Mouse (Mus musculus) ovary, postnatal 10 days (tissue): Measurements from ENCODE around the gene Zfp937.
"Not testable (repeated sequence)": the region's sequence is repeated elsewhere in the genome, so short reads cannot be mapped to it uniquely, and the experiment has no call there.

Experiments used
- DNase-seq: peaks from one replicate; pipeline ENCODE4 v3.0.0; 2022; ENCODE audit warnings: low spot score

Zfp937 gene

DNA sequence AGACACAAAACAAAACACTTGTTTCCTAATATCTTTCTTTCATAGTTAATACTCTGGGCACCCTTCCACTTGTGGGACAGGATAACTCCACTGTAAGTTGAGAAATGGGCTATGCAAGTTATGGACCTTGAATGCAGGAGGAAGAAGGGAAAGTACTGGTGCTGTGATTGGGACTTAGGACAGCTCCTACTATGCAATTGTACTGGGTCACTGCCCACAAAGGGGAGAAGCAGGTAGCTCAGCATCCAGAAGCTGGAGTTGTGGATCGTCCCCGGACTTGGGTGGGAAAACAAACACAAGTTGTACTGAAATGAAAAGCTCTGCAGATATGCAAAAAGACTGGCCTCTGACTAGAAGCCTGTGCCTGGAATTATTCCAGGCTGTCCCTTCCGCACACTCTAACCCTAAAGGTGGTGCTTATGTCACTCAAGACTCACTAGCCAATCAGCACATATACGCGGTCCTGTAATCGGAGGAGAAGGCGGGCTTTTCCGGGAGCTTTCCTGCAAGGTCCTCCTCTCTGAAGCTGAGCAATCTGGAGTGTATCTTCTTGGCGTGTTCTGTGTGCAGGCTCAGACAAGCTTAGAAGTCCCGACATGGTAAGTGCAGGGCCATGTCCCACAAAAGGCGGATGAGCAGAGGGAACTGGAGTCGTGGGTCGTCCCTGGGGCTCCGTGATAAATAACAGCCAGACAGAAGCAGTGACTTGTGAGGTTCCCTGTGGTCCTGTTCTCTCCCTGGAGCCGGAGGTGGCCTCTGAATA, at the start of gene Zfp937:
TSS of gene Zfp937 (plus strand) at position 474 of the 763 bp plus-strand sequence.
- peak; percentile 49 for DNase-seq

DNA sequence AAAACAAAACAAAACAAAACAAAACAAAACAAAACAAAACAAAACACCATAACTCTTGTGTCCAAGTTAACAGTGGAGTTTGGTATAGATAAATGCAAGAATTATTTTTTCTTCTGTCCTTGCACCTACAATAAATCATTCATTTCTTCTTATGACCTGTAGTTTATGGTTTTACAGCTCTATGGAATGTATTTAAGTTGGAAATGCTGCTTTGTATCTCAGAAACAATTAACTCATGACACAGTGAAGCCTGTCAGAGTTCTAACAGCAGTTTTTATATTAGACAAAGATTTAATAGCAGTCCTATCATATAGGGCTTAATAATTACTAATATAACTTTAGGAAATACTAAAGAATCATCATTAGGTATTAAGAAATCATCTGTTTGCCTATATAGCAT, 44.0 kb upstream of the Zfp937 start:
- no peak for DNase-seq

DNA sequence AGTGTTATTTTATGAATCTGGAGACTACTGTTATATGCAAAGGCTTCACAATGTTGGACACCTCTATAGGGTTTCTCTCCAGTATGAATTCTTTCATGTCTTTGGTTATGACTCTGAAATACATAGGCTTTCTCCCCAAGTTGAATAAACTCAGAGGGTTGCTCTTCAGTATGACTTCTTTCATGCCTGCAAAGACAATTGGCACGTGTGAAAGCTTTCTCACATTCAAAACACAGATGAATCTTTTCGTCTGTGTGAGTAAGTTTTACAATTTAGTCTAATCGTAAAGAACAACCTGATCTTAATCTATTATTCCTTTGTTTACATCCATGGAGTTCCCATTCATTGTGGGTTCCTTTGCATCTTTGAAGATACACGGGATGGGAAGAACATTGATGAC, 38.3 kb upstream of the Zfp937 start, which contains the start of gene Gm10770:
TSS of gene Gm10770 (minus strand) at position 101 of the 400 bp plus-strand sequence.
- not testable (repeated sequence) for DNase-seq

DNA sequence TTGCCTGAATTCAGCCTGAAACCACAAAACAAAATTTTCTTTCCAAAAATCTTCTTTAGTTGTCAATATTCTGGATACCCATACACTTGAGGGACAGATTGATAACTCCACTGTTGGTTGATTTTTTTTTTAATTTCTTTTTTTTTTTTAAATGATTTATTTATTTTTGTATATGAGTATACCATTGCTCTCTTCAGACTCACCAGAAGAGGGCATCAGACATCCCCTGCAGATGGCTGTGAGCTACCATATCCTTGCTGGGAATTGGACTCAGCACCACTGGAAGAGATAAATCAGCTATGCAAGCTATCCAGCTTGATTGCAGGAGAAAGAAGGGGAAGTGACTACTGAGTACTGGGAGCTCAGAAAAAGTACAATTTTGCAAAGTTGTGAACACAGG, 36.8 kb upstream of the Zfp937 start:
- DNase-seq = not testable (repeated sequence)

DNA sequence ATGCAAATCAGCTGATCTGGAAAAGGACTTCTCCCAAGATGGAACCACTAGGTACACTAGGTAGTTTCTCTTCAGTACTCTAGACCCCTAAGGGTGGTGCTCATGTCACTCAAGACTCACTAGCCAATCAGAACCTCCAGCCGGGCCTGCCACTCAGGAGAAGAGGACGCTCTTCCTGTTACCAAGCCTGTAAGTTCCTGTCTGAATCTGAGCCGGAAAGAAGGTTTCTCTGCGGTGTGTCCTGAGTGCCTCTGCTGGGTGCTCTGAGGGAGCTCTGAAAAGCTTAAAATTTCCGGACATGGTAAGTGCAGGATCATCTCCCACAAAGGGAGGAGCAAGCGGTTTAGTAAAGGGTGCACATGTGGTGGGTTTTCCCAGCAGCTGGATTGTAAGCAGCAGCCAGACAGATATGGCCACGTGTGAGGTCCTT, 36.3 kb upstream of the Zfp937 start, which contains the start of gene Gm14139:
TSS of gene Gm14139 (plus strand) at position 186 of the 430 bp plus-strand sequence.
- not testable (repeated sequence) for DNase-seq

DNA sequence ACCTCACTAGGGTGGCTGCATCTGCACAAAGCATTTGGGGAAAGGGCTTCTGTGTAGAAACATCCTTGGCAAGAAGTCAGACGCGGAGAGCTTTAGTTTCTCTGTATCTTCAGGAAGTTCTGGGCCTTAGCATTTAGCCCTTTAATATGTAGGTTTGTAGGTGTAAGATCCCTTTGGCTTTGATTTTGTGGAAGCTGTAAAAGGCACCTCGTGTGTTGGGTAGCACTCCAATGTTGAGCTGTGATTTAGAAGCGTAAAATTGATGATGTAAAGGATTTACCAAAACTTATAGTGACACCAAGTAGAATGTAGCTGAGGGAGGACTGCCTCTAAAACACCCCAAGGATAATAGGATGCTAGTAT, 471 bp downstream of the Zfp937 start:
- DNase-seq = not testable (repeated sequence)

DNA sequence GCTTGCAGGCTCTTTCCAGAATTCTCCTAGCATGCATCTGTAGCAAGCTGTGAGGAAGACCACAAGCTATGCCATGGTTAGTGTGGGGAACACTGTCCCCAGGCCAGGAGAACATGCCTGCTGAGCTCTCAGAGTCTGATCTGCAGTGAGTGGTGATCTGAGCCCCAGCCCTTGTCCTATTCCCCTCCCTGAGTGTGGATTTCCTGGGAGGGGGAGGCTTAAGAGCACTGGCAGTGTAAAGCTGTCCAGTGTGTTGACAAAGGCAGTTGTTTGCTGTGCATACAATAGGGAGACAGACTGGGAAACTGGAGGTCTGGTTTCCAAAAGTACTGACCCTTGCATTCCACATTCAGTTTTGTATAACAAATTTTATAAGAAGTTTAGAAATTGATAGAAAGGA, 5.4 kb downstream of the Zfp937 start:
- DNase-seq = not testable (repeated sequence)

DNA sequence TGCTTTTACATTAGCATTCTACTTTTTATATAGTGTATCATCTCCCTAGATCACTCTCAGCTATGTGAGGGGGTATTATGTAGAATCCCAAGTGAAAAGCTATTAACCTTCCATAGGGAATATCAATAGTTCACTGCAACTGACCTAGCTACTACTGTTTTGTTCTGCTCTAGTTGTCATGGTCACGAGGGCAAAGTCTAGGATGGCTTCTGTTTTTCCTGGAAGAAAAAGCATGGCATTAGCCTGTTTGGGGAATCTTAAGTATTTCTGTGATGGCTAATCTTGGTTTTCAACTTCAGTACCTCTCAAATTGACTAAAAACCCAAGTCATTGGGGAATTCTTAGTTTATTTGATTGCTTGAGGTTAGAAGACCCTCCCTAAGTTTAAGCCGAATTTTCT, 25.3 kb downstream of the Zfp937 start:
- DNase-seq = no peak

DNA sequence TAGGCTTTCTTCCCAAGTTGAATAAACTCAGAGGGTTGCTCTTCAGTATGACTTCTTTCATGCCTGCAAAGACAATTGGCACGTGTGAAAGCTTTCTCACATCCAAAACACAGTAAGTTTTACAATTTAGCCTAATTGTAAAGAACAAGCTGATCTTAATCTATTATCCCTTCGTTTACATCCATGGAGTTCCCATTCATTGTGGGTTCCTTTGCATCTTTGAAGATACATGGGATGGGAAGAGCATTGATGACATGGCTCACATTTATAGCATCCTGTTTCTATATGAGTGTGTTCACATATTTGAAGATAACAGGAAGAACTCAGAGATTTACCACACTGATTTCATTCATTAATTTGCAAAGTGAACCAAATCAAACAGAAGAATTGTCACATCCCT, 37.6 kb downstream of the Zfp937 start, which contains the start of gene Gm21994:
TSS of gene Gm21994 (minus strand) at position 101 of the 400 bp plus-strand sequence.
- DNase-seq = not testable (repeated sequence)

DNA sequence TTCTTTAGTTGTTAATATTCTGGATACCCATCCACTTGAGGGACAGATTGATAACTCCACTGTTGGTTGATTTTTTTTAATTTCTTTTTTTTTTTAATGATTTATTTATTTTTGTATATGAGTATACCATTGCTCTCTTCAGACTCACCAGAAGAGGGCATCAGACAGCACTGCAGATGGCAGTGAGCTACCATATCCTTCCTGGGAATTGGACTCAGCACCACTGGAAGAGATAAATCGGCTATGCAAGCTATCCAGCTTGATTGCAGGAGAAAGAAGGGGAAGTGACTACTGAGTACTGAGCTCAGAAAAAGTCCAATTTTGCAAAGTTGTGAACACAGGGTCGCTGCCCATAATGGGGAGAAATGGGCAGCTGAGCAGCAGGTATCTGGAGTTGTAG, 39.0 kb downstream of the Zfp937 start:
- DNase-seq = not testable (repeated sequence)

DNA sequence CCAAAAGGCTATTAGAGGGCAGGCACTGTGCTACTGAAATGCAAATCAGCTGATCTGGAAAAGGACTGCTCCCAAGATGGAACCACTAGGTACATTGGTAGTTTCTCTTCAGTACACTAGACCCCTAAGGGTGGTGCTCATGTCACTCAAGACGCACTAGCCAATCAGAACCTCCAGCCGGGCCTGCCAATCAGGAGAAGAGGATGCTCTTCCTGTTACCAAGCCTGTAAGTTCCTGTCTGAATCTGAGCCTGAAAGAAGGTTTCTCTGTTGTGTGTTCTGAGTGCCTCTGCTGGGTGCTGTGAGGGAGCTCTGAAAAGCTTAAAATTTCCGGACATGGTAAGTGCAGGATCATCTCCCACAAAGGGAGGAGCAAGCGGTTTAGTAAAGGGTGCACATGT, 39.4 kb downstream of the Zfp937 start, which contains the start of gene Gm14124:
TSS of gene Gm14124 (plus strand) at position 227 of the 400 bp plus-strand sequence.
- not testable (repeated sequence) for DNase-seq
